Comparison of ENCODE assay signal across 27 mouse cellular contexts in the genomic region with DNA sequence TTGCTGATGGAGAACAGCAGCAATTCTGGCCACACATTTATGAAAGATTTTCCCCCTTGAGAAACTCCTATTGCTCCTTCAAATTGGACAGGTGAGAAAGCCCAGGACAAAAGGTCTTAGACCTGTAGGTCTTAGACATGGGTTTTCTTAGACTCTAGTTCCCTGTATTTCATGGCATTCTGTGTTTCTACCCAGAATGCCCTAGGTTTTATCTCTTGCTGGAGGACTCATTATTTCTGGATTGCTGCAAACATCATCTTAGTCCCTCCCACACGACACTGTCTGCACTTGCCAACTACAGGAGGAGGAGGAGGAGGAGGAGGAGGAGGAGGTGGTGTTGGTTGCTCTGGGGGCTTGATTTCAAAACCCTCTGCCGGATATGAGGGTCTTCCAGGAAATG. TPM values are rescaled to one million over a fixed set of nuclear protein-coding genes. Genes with fewer than 3 reads are reported as not detected.
DNase-seq lines count a peak whose midpoint lies in the region; ATAC-seq and TF ChIP-seq lines count a peak whose summit lies in the region.
"Had no signal": no experiment of that assay in that cellular context is flagged by ENCODE, and none has a peak within 500 bp of the region (broad histone marks: within the 10 kb centered on the region; RNA-seq: fewer than 3 reads in every experiment).

No protein-coding gene starts in this region.

- H3K27ac ChIP-seq in MEL (ENCODE audit: control insufficient read depth, low read depth, low read length) = peak overlapping the region; percentile 91
- H3K27ac ChIP-seq in hindbrain, postnatal 0 days = no peak overlapping the region

- H3K4me1 ChIP-seq in E14TG2a.4 (replicated peaks; ENCODE audit: low read depth, low read length) (peaks cover 96% of the 10 kb centered on the region), MEL (ENCODE audit: control insufficient read depth in 1 of 2, insufficient read depth in 2 of 2, low read length in 2 of 2) (peaks cover 38 to 69% of the 10 kb centered on the region in 2 experiments)
- no peaks in the 10 kb centered on the region for H3K4me1 ChIP-seq in hindbrain, postnatal 0 days (ENCODE audit: insufficient read depth, low read length)

- H3K9ac ChIP-seq in MEL (ENCODE audit: control insufficient read depth, low read depth, low read length, poor library complexity, severe bottlenecking) = peak overlapping the region; percentile 52
- H3K9ac ChIP-seq in hindbrain, postnatal 0 days (replicated peaks; ENCODE audit: low read length) = no peak overlapping the region

- H3K4me3 ChIP-seq in E14TG2a.4 (replicated peaks; ENCODE audit: low read length) (0 out of 2 replicates have a peak overlapping the region, but pooled peaks have one; percentile 1), MEL (ENCODE audit: control insufficient read depth in 1 of 2, insufficient read depth in 1 of 2, low read depth in 2 of 2, low read length in 2 of 2) (peak overlapping the region; percentile 31 to 49; a peak in 3 of 4 replicates)
- H3K4me3 ChIP-seq in hindbrain, postnatal 0 days (ENCODE audit: low read length) = no peak overlapping the region

- TF ChIP-seq CTCF in E14TG2a.4 (conservative IDR thresholded peaks at IDR 0.05; ENCODE audit: low read length) (no peak), MEL (IDR thresholded peaks at IDR 0.05 in 2 of 3, conservative IDR thresholded peaks at IDR 0.05 in 1 of 3; ENCODE audit: control insufficient read depth in 1 of 3, insufficient read depth in 1 of 3, low read depth in 2 of 3, low read length in 3 of 3, poor library complexity in 1 of 3, severe bottlenecking in 1 of 3) (no peak)
- no peak for TF ChIP-seq CTCF in hindbrain, postnatal 0 days (IDR thresholded peaks at IDR 0.05; ENCODE audit: low read depth)

- no peak overlapping the region for H3K4me2 ChIP-seq in hindbrain, postnatal 0 days (ENCODE audit: low read depth, low read length)

- H3K27me3 ChIP-seq in E14TG2a.4 (ENCODE audit: insufficient read depth, low read length) (no peaks in the 10 kb centered on the region), MEL (ENCODE audit: control insufficient read depth in 1 of 2, insufficient read depth in 2 of 2, low read length in 2 of 2) (no peaks in the 10 kb centered on the region)
- H3K27me3 ChIP-seq in hindbrain, postnatal 0 days (ENCODE audit: insufficient read depth, low read length) = 0 out of 2 replicates have a peak, but pooled peaks cover 6% of the 10 kb centered on the region
- H3K27me3 ChIP-seq: Patski had no signal

- H3K9me3 ChIP-seq in E14TG2a.4 (ENCODE audit: low read length) (peaks cover 6% of the 10 kb centered on the region; the same call in 1 of the 2 replicates), MEL (replicated peaks; ENCODE audit: insufficient read depth, low read length) (no peaks in the 10 kb centered on the region)
- H3K9me3 ChIP-seq in hindbrain, postnatal 0 days (ENCODE audit: low read length) = no peaks in the 10 kb centered on the region
- H3K9me3 ChIP-seq: G1E had no signal

- TF ChIP-seq EP300 in MEL (IDR thresholded peaks at IDR 0.05; ENCODE audit: low read depth in 1 of 2, low read length in 2 of 2) = peak in 1 of 2 experiments; percentile 36; a peak in 1 of 4 replicates

- H3K79me2 ChIP-seq in MEL (ENCODE audit: control insufficient read depth, insufficient read depth, low read length, poor library complexity) = no peaks in the 10 kb centered on the region; the same call in 1 of the 2 replicates

- WGBS in hindbrain, postnatal 0 days = 74% methylated on average over 2 of the region's 2 CpGs

- no peak for TF ChIP-seq POLR2A in MEL (IDR thresholded peaks at IDR 0.05; ENCODE audit: control insufficient read depth in 1 of 2, insufficient read depth in 1 of 2, low read depth in 1 of 2, low read length in 2 of 2, poor library complexity in 1 of 2)

- no peak for TF ChIP-seq RAD21 in MEL (IDR thresholded peaks at IDR 0.05; ENCODE audit: low read depth, low read length)

- peaks cover 16% of the 10 kb centered on the region for H3K36me3 ChIP-seq in E14TG2a.4 (ENCODE audit: insufficient read depth, low read length)
- H3K36me3 ChIP-seq in MEL (ENCODE audit: control insufficient read depth in 1 of 2, insufficient read depth in 2 of 2, low read length in 2 of 2) = peaks cover 0 to 62% of the 10 kb centered on the region in 2 experiments; a peak in 2 of 4 replicates
- H3K36me3 ChIP-seq in hindbrain, postnatal 0 days (ENCODE audit: insufficient read depth, low read length) = no peaks in the 10 kb centered on the region
- H3K36me3 ChIP-seq: G1E had no signal

- ATAC-seq in hindbrain, postnatal 0 days = no peak
- ATAC-seq: activated CD4-positive, CD25-positive, alpha-beta regulatory T cell, adult 4 months; CD4-positive, CD25-positive, alpha-beta regulatory T cell, adult 4 months; Patski had no signal

- peak; percentile 31 for DNase-seq in testis, postnatal 10 days (ENCODE audit: low spot score)
- DNase-seq in testis, postnatal 14 days (ENCODE audit: low spot score) = no peak
- peak; percentile 75 for DNase-seq in MEL (ENCODE audit: low read depth, low spot score)
- no peak for DNase-seq in hindbrain, postnatal 0 days (ENCODE audit: low spot score)
- no peak for DNase-seq in layer of hippocampus, postnatal 25 days (ENCODE audit: extremely low spot score in 1 of 2, low spot score in 1 of 2)
- DNase-seq: adrenal gland, adult 2 months; adrenal gland, adult 8-10 months; adrenal gland, postnatal 10 days; adrenal gland, postnatal 14 days; adrenal gland, postnatal 25 days; adrenal gland, postnatal 36 days; B cell, adult 2 months; cerebellum, adult 11 months; cerebellum, adult 11-12 months; cerebellum, adult 18-20 months; cerebellum, adult 2 months; cerebellum, adult 8-10 months had no signal

TF ChIP-seq in MEL, 35 proteins besides CTCF, POLR2A, EP300 and RAD21 (continues in another document):
- peak; percentile 53 for TF ChIP-seq MAX (IDR thresholded peaks at IDR 0.05; ENCODE audit: low read length)
- TF ChIP-seq CHD1 (IDR thresholded peaks at IDR 0.05; ENCODE audit: low read depth, low read length) = no peak
- TF ChIP-seq NRF1 (IDR thresholded peaks at IDR 0.05; ENCODE audit: insufficient read depth, low read depth, low read length, poor library complexity, severe bottlenecking) = no peak
- TF ChIP-seq NELFE (IDR thresholded peaks at IDR 0.05; ENCODE audit: low read depth, low read length) = no peak; the same call in none of the 2 replicates
- TF ChIP-seq MAFK (IDR thresholded peaks at IDR 0.05; ENCODE audit: borderline replicate concordance, low read depth, low read length) = no peak
- peak; percentile 49; the same call in 1 of the 2 replicates for TF ChIP-seq TBP (IDR thresholded peaks at IDR 0.05; ENCODE audit: low read depth, low read length)
- TF ChIP-seq GATA1 (IDR thresholded peaks at IDR 0.05; ENCODE audit: low read depth, low read length) = peak; percentile 56; the same call in 1 of the 2 replicates
- no peak for TF ChIP-seq USF2 (IDR thresholded peaks at IDR 0.05; ENCODE audit: borderline replicate concordance in 1 of 2, insufficient read depth in 1 of 2, low read depth in 1 of 2, low read length in 2 of 2)
- TF ChIP-seq CHD2 (IDR thresholded peaks at IDR 0.05; ENCODE audit: low read length) = no peak
- no peak; the same call in 1 of the 2 replicates for TF ChIP-seq SIN3A (IDR thresholded peaks at IDR 0.05; ENCODE audit: low read length)
- TF ChIP-seq E2F4 (IDR thresholded peaks at IDR 0.05; ENCODE audit: borderline replicate concordance, low read depth, low read length) = 0 out of 2 replicates have a peak, but pooled peaks have one; percentile 47
- TF ChIP-seq ZMIZ1 (IDR thresholded peaks at IDR 0.05; ENCODE audit: low read depth, low read length) = no peak; the same call in 1 of the 2 replicates
- no peak for TF ChIP-seq TAL1 (IDR thresholded peaks at IDR 0.05; ENCODE audit: low read length)
- no peak for TF ChIP-seq ZNF384 (IDR thresholded peaks at IDR 0.05; ENCODE audit: low read depth, low read length)
- no peak for TF ChIP-seq ZKSCAN1 (IDR thresholded peaks at IDR 0.05; ENCODE audit: low read depth, low read length)

RNA-seq across cellular contexts. Expression of gene A630095N17Rik, which starts 5.8 kb away (rescaled TPM):
- total RNA-seq in MEL (2012; rRNA removed) = 0.46 and 0.58 TPM in 2 replicates
- polyA plus RNA-seq in MEL (2012; ENCODE audit: insufficient read depth in 1 of 2, insufficient read length in 2 of 2, low read depth in 1 of 2, low replicate concordance in 2 of 2, missing spikeins in 1 of 2) = under 1 TPM in 1 of 2 experiments, not detected in 1; 0.82 TPM
- not detected in 2 replicates for total RNA-seq in hindbrain, postnatal 0 days (2014; rRNA removed)
- polyA plus RNA-seq in hindbrain, postnatal 0 days (2015; fragmentation: Nextera tagmentation; extraction: Ambion mirVana) = 0.29 and 0.31 TPM in 2 replicates
- total RNA-seq in layer of hippocampus, postnatal 25 days (2021) = not detected
- total RNA-seq: adrenal gland, adult 18-20 months; adrenal gland, adult 2 months; adrenal gland, adult 8-10 months; adrenal gland, postnatal 10 days; adrenal gland, postnatal 14 days; adrenal gland, postnatal 25 days; adrenal gland, postnatal 36 days; adrenal gland, postnatal 4 days; ES-E14; G1E had no signal
- polyA plus RNA-seq: activated CD4-positive, CD25-positive, alpha-beta regulatory T cell, adult 4 months; adrenal gland, adult 2 months; brain, embryonic 14.5 days; C2C12; CD4-positive, CD25-positive, alpha-beta regulatory T cell, adult 4 months; cerebellum, adult 2 months; G1E had no signal

RNA-seq across cellular contexts. Expression of gene Tuba4a, which starts 6.5 kb away (rescaled TPM):
- total RNA-seq in MEL (2012; rRNA removed) = 385 and 396 TPM in 2 replicates
- polyA plus RNA-seq in MEL (2012; ENCODE audit: insufficient read depth in 1 of 2, insufficient read length in 2 of 2, low read depth in 1 of 2, low replicate concordance in 2 of 2, missing spikeins in 1 of 2) = 100 to 1,000 TPM in 1 of 2 experiments, not detected in 1; 439 TPM
- total RNA-seq in hindbrain, postnatal 0 days (2014; rRNA removed) = 180 and 235 TPM in 2 replicates
- 155 and 163 TPM in 2 replicates for polyA plus RNA-seq in hindbrain, postnatal 0 days (2015; fragmentation: Nextera tagmentation; extraction: Ambion mirVana)
- 100 to 1,000 TPM; 560 to 573 TPM for total RNA-seq in layer of hippocampus, postnatal 25 days (2021)

RNA-seq across cellular contexts. Expression of gene Dnajb2, which starts 10.1 kb away (rescaled TPM):
- total RNA-seq in MEL (2012; rRNA removed) = 10.3 and 12.9 TPM in 2 replicates
- polyA plus RNA-seq in MEL (2012; ENCODE audit: insufficient read depth in 1 of 2, insufficient read length in 2 of 2, low read depth in 1 of 2, low replicate concordance in 2 of 2, missing spikeins in 1 of 2) = 10 to 100 TPM in 1 of 2 experiments, not detected in 1; 18.9 TPM
- 33.3 and 48.0 TPM in 2 replicates for total RNA-seq in hindbrain, postnatal 0 days (2014; rRNA removed)
- polyA plus RNA-seq in hindbrain, postnatal 0 days (2015; fragmentation: Nextera tagmentation; extraction: Ambion mirVana) = 62.6 and 64.5 TPM in 2 replicates
- 10 to 100 TPM; 72.6 to 78.9 TPM for total RNA-seq in layer of hippocampus, postnatal 25 days (2021)

RNA-seq across cellular contexts. Expression of gene Stk16, which starts 15.5 kb away (rescaled TPM):
- 83.2 and 110 TPM in 2 replicates for total RNA-seq in MEL (2012; rRNA removed)
- polyA plus RNA-seq in MEL (2012; ENCODE audit: insufficient read depth in 1 of 2, insufficient read length in 2 of 2, low read depth in 1 of 2, low replicate concordance in 2 of 2, missing spikeins in 1 of 2) = 100 to 1,000 TPM in 1 of 2 experiments, not detected in 1; 154 TPM
- 84.8 and 105 TPM in 2 replicates for total RNA-seq in hindbrain, postnatal 0 days (2014; rRNA removed)
- polyA plus RNA-seq in hindbrain, postnatal 0 days (2015; fragmentation: Nextera tagmentation; extraction: Ambion mirVana) = 103 and 112 TPM in 2 replicates
- 10 to 100 TPM; 88.3 to 92.4 TPM for total RNA-seq in layer of hippocampus, postnatal 25 days (2021)

RNA-seq across cellular contexts. Expression of gene Glb1l, which starts 15.5 kb away (rescaled TPM):
- total RNA-seq in MEL (2012; rRNA removed) = 4.0 and 7.6 TPM in 2 replicates
- 10 to 100 TPM in 1 of 2 experiments, not detected in 1; 13.0 TPM for polyA plus RNA-seq in MEL (2012; ENCODE audit: insufficient read depth in 1 of 2, insufficient read length in 2 of 2, low read depth in 1 of 2, low replicate concordance in 2 of 2, missing spikeins in 1 of 2)
- total RNA-seq in hindbrain, postnatal 0 days (2014; rRNA removed) = 14.8 and 15.3 TPM in 2 replicates
- polyA plus RNA-seq in hindbrain, postnatal 0 days (2015; fragmentation: Nextera tagmentation; extraction: Ambion mirVana) = 15.5 TPM in 2 replicates
- total RNA-seq in layer of hippocampus, postnatal 25 days (2021) = 10 to 100 TPM; 12.6 to 14.4 TPM

Comparison
In these comparisons a context has a peak if more than half of its experiments do, and no peak if none do; other contexts are left out.
1. DNase-seq: peak in testis, postnatal 10 days (single experiment) and MEL (single experiment); none in testis, postnatal 14 days (single experiment), hindbrain, postnatal 0 days (single experiment) and layer of hippocampus, postnatal 25 days (0 of 2).